1 mouse cellular context compared by ENCODE assay signal in the genomic region with DNA sequence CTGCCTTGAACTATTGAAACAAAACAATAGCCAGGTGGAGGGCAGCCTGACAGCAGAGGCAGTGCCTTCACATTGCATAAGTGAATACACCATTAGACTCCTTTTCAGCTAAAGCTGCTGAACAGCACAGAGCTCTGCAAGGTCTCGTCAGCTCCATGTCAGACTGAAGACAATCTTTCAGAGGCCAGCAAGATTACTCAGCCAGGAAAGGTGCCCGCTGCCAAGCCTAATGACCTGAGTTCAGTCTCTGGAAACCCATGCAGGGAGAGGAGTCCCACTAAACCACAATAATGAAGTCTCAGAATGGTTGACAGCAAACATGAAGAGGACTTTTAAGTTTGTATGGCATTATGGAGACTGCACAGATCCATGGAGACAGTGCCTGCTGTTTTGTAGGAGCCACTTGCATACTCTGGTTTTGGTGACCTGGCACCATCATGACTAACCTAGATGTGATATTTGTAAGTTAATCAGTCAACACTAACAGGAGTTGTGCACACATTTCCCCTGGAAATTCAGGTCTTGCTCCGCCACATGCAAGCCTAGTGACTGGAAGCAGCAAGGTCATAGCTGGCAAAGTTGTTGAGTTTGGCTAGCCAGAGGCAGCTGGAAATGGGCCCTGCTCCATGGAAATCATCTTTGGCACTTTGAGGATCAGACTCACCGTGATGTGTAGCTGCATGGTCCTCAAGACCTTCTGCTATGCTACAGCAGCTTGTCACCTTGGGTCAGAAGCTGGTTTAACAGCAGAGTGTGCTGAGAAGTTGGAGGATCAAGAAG.
TF ChIP-seq lines count a peak whose summit lies in the region.

No protein-coding gene starts in this region.

TF ChIP-seq in CH12.LX, 34 proteins besides CTCF, POLR2A, EP300 and RAD21 (continued from another document):
- TF ChIP-seq SMC3 (IDR thresholded peaks at IDR 0.05; ENCODE audit: low read depth, low read length) (no peak), KAT2A (IDR thresholded peaks at IDR 0.05; ENCODE audit: insufficient replicate concordance, low read length) (no peak), SIN3A (IDR thresholded peaks at IDR 0.05; ENCODE audit: low read length) (no peak)
TF ChIP-seq in CH12.LX: peak in this region for 0.
